Mouse (Mus musculus) E14TG2a.4 (cell line): ENCODE measurements around the gene Plekha7.

Experiments
- CTCF ChIP-seq: conservative IDR thresholded peaks from 2 replicates; pipeline ENCODE4 v1.5.1; 2014; ENCODE audit warnings: low read length
- NANOG ChIP-seq: IDR thresholded peaks from 2 replicates; pipeline ENCODE4 v1.6.1; 2014; ENCODE audit warnings: borderline replicate concordance, low read length, mixed read lengths
- POU5F1 ChIP-seq: IDR thresholded peaks from 2 replicates; pipeline ENCODE4 v1.6.1; 2014; ENCODE audit warnings: low read length, borderline replicate concordance

DNA sequence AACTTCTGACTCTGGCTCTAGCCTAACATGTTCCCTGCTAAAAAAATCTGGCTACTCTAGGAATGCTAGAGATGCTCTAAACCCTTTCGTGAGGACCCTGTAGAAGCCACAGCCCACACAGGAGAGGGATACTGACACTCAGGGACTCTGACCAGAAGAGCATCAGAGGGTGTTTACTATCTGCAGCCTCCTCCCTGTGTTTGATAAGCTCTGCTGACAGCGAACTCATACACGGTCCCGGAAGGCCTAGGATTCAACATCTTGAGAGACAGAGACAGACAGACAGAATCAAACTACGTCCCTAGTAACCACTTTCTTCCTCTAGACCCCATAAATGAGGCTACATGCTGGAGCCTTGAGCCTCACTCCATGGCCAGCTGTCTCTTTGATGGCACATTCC, 20.2 kb downstream of the Plekha7 start:
- no peak for TF ChIP-seq CTCF
- no peak for TF ChIP-seq NANOG
- TF ChIP-seq POU5F1: no peak
